Mouse (Mus musculus): Measurements from ENCODE around the gene Olfr272. TPM values are rescaled to one million over a fixed set of nuclear protein-coding genes. Genes with fewer than 3 reads are reported as not detected.

Olfr272 gene
- polyA plus RNA-seq, 1 experiment from 2014 or later, result not detected

- no peak for ATAC-seq (ENCODE audit: low read depth)
- no peak overlapping the region for H3K4me3 ChIP-seq (ENCODE audit: low read depth, low read length)
- H3K9ac ChIP-seq (ENCODE audit: low read depth, low read length), result no peak overlapping the region
- WGBS (ENCODE audit: insufficient replicate concordance), result 33% methylated on average over 3 of the region's 3 CpGs
- no peak overlapping the region for H3K27ac ChIP-seq (ENCODE audit: low read length)
- H3K4me2 ChIP-seq (ENCODE audit: low read depth, low read length), result no peak overlapping the region
- no peaks in the 10 kb centered on the region for H3K9me3 ChIP-seq (replicated peaks; ENCODE audit: control insufficient read depth, low read length)
- H3K4me1 ChIP-seq (ENCODE audit: control insufficient read depth, low read depth, low read length), result no peaks in the 10 kb centered on the region
- no peaks in the 10 kb centered on the region for H3K36me3 ChIP-seq (ENCODE audit: control insufficient read depth, insufficient read depth)
- H3K27me3 ChIP-seq (ENCODE audit: control insufficient read depth, insufficient read depth, low read depth, low read length), result no peaks in the 10 kb centered on the region
Observed at GRCm38 (mm10) chr4:52909542-52909941, 9.4 kb downstream of the Olfr272 start.

DNA sequence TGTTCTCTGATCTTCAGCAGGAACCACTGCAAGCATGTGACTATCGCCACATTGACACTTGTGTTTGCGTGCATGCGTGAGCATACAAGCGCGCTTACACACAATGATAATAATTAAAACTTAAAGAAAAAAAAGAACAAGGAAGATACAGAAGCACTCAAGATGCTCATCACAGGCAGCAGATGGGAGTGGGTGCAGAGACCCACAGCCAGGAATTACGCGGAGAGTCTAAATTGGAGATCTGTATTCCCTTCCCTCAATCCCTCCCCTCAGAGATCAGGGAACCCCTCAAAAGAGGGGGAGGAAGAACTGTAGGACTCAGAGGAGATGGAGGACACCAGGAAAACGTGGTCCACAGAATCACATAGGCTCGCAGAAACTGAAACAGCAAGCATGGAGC is 54.8 kb downstream of the Olfr272 start:
- no peaks in the 10 kb centered on the region for H3K4me1 ChIP-seq (ENCODE audit: control insufficient read depth, low read depth, low read length)
- no peak for ATAC-seq (ENCODE audit: low read depth)

More for the DNA sequence above, 54.8 kb downstream of the Olfr272 start:
- H3K4me3 ChIP-seq (ENCODE audit: low read depth, low read length), result no peak overlapping the region
- no peak overlapping the region for H3K4me2 ChIP-seq (ENCODE audit: low read depth, low read length)
- no peaks in the 10 kb centered on the region for H3K27me3 ChIP-seq (ENCODE audit: control insufficient read depth, insufficient read depth, low read depth, low read length)
- no peak overlapping the region for H3K9ac ChIP-seq (ENCODE audit: low read depth, low read length)
- H3K9me3 ChIP-seq (replicated peaks; ENCODE audit: control insufficient read depth, low read length), result no peaks in the 10 kb centered on the region
- no peaks in the 10 kb centered on the region for H3K36me3 ChIP-seq (ENCODE audit: control insufficient read depth, insufficient read depth)
- 73% methylated on average over 9 of the region's 9 CpGs for WGBS (ENCODE audit: insufficient replicate concordance)
- no peak overlapping the region for H3K27ac ChIP-seq (ENCODE audit: low read length)

Other genes with a start within 250 kb of the Olfr272 start
- not detected in 2 replicates for gene Olfr275, start 104.6 kb downstream of the Olfr272 start, polyA plus RNA-seq (2015; fragmentation: Nextera tagmentation; extraction: Ambion mirVana)
- gene Olfr273, start 59.9 kb downstream of the Olfr272 start, polyA plus RNA-seq (2015; fragmentation: Nextera tagmentation; extraction: Ambion mirVana), result not detected in 2 replicates
- not detected in 2 replicates for gene Olfr270, start 45.4 kb upstream of the Olfr272 start, polyA plus RNA-seq (2015; fragmentation: Nextera tagmentation; extraction: Ambion mirVana)
- not detected in 2 replicates for gene Nipsnap3a, start 70.1 kb upstream of the Olfr272 start, polyA plus RNA-seq (2015; fragmentation: Nextera tagmentation; extraction: Ambion mirVana)
- 27.9 and 34.0 TPM in 2 replicates for gene Nipsnap3b, start 92.7 kb upstream of the Olfr272 start, polyA plus RNA-seq (2015; fragmentation: Nextera tagmentation; extraction: Ambion mirVana)
- gene Abca1, start 240.7 kb upstream of the Olfr272 start, polyA plus RNA-seq (2015; fragmentation: Nextera tagmentation; extraction: Ambion mirVana), result 17.0 and 19.0 TPM in 2 replicates